Mouse (Mus musculus): ENCODE measurements around the gene Erc2. TPM values are rescaled to one million over a fixed set of nuclear protein-coding genes. Genes with fewer than 3 reads are reported as not detected.

Erc2 gene
- polyA plus RNA-seq, 1 experiment from 2014 or later = 2.5 TPM

DNA sequence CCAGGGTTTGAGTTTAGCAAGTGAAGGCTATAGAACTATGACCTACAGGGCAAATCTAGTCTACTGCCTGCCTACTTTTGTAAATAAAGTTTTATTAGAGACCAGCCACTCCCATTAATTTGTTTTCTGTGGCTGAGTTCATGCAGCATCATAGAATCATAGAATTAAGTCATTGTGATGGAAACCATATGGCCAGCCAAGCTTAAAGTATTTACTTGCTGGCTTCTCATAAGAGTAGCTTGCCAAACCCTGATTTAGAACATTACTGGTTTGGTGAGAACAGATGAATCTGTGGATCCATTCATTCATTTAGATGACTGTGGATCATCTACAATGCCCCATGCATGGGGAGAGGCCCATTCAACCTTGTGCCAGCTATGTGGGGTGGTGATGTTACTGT is 733.8 kb downstream of the Erc2 start:
- ATAC-seq (no peak), DNase-seq (ENCODE audit: low read depth, low spot score) (no peak)
- no peak for TF ChIP-seq CTCF (IDR thresholded peaks at IDR 0.05)
- CTCF ChIA-PET = no interaction called here
- in situ Hi-C loops (cut with MboI; ENCODE audit: low pct_unique_long_range_greater_than_20kb) = no loop called here
- POLR2A ChIA-PET = no interaction called here
- H3K27me3 ChIP-seq = no peaks in the 10 kb centered on the region

GRCm38 (mm10) chr14:28359502-28359901 is 737.3 kb downstream of the Erc2 start:
- no peak for ATAC-seq

DNA sequence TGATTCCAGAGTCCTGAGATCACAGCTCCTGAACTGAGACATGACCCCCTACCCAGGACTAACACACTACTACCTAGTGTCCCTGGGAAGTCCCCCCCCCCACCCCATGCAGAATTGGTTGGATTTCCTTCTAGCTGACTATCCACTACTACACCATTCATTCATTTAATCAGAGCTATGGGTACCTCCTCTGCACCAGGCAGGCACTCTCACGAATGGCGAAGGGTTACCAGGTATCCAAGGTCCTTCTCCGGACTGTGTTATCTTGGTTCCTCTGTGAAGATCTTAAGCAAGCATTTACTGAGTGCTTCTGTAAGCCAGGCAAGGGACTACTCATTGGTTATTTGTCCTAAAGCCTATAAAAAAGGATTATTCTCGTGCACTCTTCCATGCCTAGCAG is 737.8 kb downstream of the Erc2 start:
- in situ Hi-C loops (cut with MboI; ENCODE audit: low pct_unique_long_range_greater_than_20kb) = no loop called here
- no peak for ATAC-seq
- ChIA-PET POLR2A (no interaction called here), CTCF (no interaction called here)
- DNase-seq (ENCODE audit: low read depth, low spot score) = no peak
- H3K27me3 ChIP-seq = no peaks in the 10 kb centered on the region
- TF ChIP-seq CTCF (IDR thresholded peaks at IDR 0.05) = no peak

More at GRCm38 (mm10) chr14:28359502-28359901, 737.3 kb downstream of the Erc2 start:
- no peaks in the 10 kb centered on the region for H3K27me3 ChIP-seq
- CTCF ChIA-PET = no interaction called here
- no peak for DNase-seq (ENCODE audit: low read depth, low spot score)
- POLR2A ChIA-PET = no interaction called here
- no peak for TF ChIP-seq CTCF (IDR thresholded peaks at IDR 0.05)
- in situ Hi-C loops (cut with MboI; ENCODE audit: low pct_unique_long_range_greater_than_20kb) = no loop called here

GRCm38 (mm10) chr14:28362336-28362735 is 740.1 kb downstream of the Erc2 start:
- in situ Hi-C loops (cut with MboI; ENCODE audit: low pct_unique_long_range_greater_than_20kb) = no loop called here
- POLR2A ChIA-PET = no interaction called here
- H3K27me3 ChIP-seq = no peaks in the 10 kb centered on the region
- ATAC-seq = no peak
- DNase-seq (ENCODE audit: low read depth, low spot score) = no peak
- no peak for TF ChIP-seq CTCF (IDR thresholded peaks at IDR 0.05)
- CTCF ChIA-PET = interaction anchor here (0.9 to 1.0 kb wide), 2 partner anchors 25 to 27 kb away, joined by 3 read pairs; no protein-coding TSS in a partner anchor

GRCm38 (mm10) chr14:28370713-28371112 is 748.5 kb downstream of the Erc2 start:
- no peak for TF ChIP-seq CTCF (IDR thresholded peaks at IDR 0.05)
- ATAC-seq = no peak
- no peak for DNase-seq (ENCODE audit: low read depth, low spot score)
- no peaks in the 10 kb centered on the region for H3K27me3 ChIP-seq
- in situ Hi-C loops (cut with MboI; ENCODE audit: low pct_unique_long_range_greater_than_20kb) = no loop called here
- ChIA-PET CTCF (no interaction called here), POLR2A (interaction anchor here (0.8 to 1.4 kb wide), 2 partner anchors 9 to 13 kb away, joined by 3 to 4 read pairs; no protein-coding TSS in a partner anchor)

GRCm38 (mm10) chr14:28371651-28372050 is 749.4 kb downstream of the Erc2 start:
- in situ Hi-C loops (cut with MboI; ENCODE audit: low pct_unique_long_range_greater_than_20kb) = no loop called here
- H3K27me3 ChIP-seq = no peaks in the 10 kb centered on the region
- ChIA-PET CTCF (interaction anchor here (1.0 kb wide), 1 partner anchor 50 kb away, joined by 3 read pairs; no protein-coding TSS in a partner anchor), POLR2A (interaction anchor here (0.8 kb wide), 1 partner anchor 13 kb away, joined by 4 read pairs; no protein-coding TSS in a partner anchor)
- DNase-seq (ENCODE audit: low read depth, low spot score) = no peak
- ATAC-seq = no peak
- TF ChIP-seq CTCF (IDR thresholded peaks at IDR 0.05) = no peak

DNA sequence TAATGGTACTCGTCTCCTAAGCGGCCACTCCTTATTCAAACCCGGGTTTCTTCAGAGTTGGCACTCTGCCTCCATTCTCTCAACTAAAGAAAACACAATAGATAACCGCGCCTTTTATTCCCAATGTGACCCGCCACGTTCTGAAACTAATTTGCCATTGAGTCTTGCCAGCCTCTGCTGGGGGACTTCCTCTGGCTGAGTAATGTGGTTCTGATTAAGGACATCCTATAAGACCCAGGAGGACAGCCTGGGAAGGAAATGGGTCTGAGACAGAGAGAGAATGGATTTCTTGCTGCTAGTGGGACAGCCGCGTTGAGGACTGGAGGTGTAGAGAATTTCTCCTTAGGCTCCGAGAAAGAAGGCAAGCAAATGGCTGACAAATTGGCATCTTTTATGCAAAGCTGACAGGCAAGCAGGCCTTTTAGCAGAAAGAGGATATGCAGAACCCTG is 753.4 kb downstream of the Erc2 start:
- no peak for DNase-seq (ENCODE audit: low read depth, low spot score)
- POLR2A ChIA-PET = no interaction called here
- H3K27me3 ChIP-seq = no peaks in the 10 kb centered on the region
- in situ Hi-C loops (cut with MboI; ENCODE audit: low pct_unique_long_range_greater_than_20kb) = no loop called here
- CTCF ChIA-PET = no interaction called here
- TF ChIP-seq CTCF (IDR thresholded peaks at IDR 0.05) = no peak
- ATAC-seq = no peak

DNA sequence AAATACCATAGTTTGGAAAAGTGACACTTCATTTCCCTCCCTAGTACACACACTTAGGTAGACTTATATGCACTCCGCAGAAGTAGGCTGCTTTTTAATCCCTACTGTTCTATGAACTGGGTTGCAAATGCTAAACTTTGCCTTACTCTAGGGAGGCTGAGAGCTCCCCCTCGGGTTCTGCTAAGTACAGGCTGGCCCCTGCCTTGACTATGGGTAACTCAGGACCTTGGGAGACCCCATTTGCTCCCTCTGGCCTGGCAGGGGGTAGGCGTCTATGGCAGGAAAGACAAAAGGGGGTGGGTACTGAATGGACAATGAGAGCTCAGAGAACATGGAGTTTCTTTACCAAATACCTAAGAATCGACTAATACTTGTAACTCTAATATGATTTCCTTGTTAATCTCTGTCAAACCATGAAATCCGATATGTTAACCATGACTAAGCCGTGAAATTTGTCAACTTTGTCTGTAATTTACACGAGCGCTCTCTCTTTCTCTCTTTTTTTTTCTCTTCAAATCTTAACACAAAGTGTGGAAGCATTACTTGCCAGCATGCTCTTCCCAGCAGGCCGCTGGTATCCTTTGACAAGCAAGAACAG is 754.1 kb downstream of the Erc2 start:
- TF ChIP-seq CTCF (IDR thresholded peaks at IDR 0.05) = no peak
- ChIA-PET POLR2A (no interaction called here), CTCF (no interaction called here)
- no peak for DNase-seq (ENCODE audit: low read depth, low spot score)
- no peaks in the 10 kb centered on the region for H3K27me3 ChIP-seq
- in situ Hi-C loops (cut with MboI; ENCODE audit: low pct_unique_long_range_greater_than_20kb) = no loop called here
- ATAC-seq = no peak

DNA sequence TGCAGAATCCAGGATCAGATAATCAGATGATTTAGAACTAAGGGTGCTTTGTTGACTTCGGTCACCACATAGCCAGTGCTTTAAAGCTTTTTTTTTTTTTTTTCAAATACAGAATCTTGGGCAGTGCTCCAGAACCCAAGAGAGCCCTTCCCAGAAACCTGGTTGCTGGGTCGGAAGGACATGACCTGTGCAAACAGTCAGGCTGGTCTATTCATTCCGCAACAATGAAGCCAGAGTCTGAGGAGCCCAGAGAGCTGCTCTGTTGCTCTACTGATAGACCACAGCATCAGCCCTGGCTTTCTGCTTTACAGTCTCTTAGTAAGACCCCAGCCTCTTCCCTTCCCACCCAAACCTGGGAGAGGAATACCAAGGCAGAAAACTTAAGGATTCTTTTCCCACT is 755.3 kb downstream of the Erc2 start:
- no peak for ATAC-seq
- ChIA-PET POLR2A (interaction anchor here (0.6 kb wide), 1 partner anchor 161 kb away, joined by 5 read pairs; no protein-coding TSS in a partner anchor), CTCF (no interaction called here)
- DNase-seq (ENCODE audit: low read depth, low spot score) = no peak
- TF ChIP-seq CTCF (IDR thresholded peaks at IDR 0.05) = no peak
- no peaks in the 10 kb centered on the region for H3K27me3 ChIP-seq
- in situ Hi-C loops (cut with MboI; ENCODE audit: low pct_unique_long_range_greater_than_20kb) = no loop called here

- DNase-seq (ENCODE audit: low read depth, low spot score) = no peak
- ChIA-PET CTCF (no interaction called here), POLR2A (interaction anchor here (1.1 kb wide), 1 partner anchor 10 kb away, joined by 3 read pairs; no protein-coding TSS in a partner anchor)
- no peaks in the 10 kb centered on the region for H3K27me3 ChIP-seq
- ATAC-seq = no peak
- in situ Hi-C loops (cut with MboI; ENCODE audit: low pct_unique_long_range_greater_than_20kb) = no loop called here
- no peak for TF ChIP-seq CTCF (IDR thresholded peaks at IDR 0.05)
Measured at GRCm38 (mm10) chr14:28380129-28380528, 757.9 kb downstream of the Erc2 start.

GRCm38 (mm10) chr14:28381801-28382550 is 759.7 kb downstream of the Erc2 start:
- ATAC-seq = no peak
- POLR2A ChIA-PET = no interaction called here
- in situ Hi-C loops (cut with MboI; ENCODE audit: low pct_unique_long_range_greater_than_20kb) = no loop called here
- DNase-seq (ENCODE audit: low read depth, low spot score) = no peak
- no peak for TF ChIP-seq CTCF (IDR thresholded peaks at IDR 0.05)
- no peaks in the 10 kb centered on the region for H3K27me3 ChIP-seq
- CTCF ChIA-PET = interaction anchor here (0.7 to 1.3 kb wide), 3 partner anchors 13 to 15 kb away, joined by 3 read pairs; no protein-coding TSS in a partner anchor
